Mouse (Mus musculus): ENCODE data around the gene Sez6.

The Sez6 gene

DNA sequence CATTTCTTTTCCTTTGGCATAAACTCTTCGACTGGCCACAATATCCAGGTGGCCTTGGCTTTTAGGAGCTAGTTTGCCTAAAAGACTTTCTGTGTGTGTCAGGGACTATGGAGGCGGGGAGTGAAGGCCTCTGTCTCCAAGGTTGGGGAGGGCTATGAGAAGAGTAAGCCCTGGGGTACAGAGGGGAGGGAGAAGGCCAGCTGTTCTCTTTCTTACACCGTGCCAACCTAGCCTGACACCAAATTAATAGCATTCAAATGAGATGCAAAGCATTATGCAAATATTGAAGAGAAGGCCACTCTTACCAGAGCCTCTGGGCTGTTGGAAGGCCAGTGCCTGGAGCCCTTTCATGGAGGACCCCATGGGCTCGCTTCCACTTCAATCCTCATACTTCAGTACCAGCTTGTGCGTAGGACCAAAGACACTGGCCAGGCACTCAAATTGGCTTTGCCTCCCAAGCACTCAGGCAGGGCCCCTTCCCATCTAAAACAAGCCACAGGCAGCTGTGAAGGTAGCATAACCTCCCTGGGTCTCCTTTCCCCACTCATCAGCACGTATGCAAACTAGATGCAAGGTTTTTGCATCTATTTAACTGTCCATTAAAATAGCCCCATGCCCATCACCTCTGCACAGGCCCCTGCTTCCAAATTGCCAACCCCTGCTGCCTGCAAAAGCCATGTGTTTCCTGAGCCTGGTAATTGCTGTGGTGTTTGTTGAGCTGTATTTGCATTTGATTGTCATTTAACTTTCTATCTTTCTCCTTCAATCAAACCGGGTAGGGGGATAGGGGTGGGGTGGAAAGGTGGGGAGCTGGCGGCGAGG is 4.6 kb upstream of the Sez6 start:
- ChIA-PET CTCF (interaction anchor here (0.6 to 1.9 kb wide), 15 partner anchors 9 to 1424 kb away, joined by 3 to 8 read pairs (median 4); partner anchors contain the start of gene Pipox (in 1 of the 4)), POLR2A (interaction anchor here in 3 of 4 experiments (0.6 to 2.0 kb wide), 23 partner anchors 9 to 154 kb away, joined by 3 to 19 read pairs (median 4); partner anchors contain the start of genes Pipox (in 2 of the 3), Eral1 (in 1 of the 3) and Phf12 (in 1 of the 3))

DNA sequence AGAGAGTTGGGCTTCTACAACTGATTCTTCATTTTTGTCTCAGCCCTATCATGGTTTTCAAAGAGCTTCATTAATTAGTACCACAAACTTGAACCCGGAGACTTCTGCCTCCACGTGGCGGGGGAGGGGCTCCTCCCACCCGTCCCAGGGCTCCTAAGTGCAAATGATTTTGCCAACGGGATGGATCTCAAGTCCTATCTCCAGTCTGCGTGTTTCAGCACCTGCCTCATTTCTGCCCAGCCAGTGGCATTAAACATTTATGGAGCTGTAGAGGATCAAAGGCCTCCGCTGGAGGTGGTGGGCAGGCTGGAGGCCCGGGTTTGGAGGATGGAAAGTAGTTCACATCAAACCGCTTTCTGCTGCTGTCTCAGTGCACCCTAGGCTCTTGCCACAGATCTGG is 3.9 kb upstream of the Sez6 start:
- ChIA-PET CTCF (interaction anchor here (0.6 to 1.9 kb wide), 14 partner anchors 10 to 1425 kb away, joined by 3 to 8 read pairs (median 4); partner anchors contain the start of gene Pipox (in 1 of the 4)), POLR2A (interaction anchor here in 3 of 4 experiments (0.6 to 2.0 kb wide), 22 partner anchors 10 to 154 kb away, joined by 3 to 19 read pairs (median 4); partner anchors contain the start of genes Pipox (in 2 of the 3) and Eral1 (in 1 of the 3))

DNA sequence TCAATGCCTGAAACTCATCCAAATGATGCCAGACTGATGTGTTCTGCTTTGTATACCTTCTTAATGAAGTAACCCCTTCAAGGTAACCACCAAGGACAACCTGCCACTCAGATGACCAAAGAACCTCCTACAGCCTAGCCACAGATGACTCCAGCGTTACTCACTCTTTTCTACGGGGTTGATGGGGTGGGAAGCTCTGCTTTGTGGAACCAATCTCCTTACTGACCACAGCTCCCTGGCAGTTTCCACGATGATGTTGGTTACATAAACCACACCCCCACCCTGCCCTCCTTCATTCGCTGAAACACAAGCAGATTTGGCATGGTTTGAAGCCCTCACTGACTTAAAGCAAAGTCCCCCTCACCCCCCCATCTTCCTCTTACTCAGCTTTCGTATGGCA is 2.8 kb upstream of the Sez6 start:
- POLR2A ChIA-PET, result interaction anchor here in 1 of 4 experiments (1.2 kb wide), 1 partner anchor 18 kb away, joined by 3 read pairs; no protein-coding TSS in a partner anchor
- CTCF ChIA-PET, result interaction anchor here in 3 of 4 experiments (1.0 to 1.5 kb wide), 3 partner anchors 26 to 101 kb away, joined by 3 to 4 read pairs (median 4); no protein-coding TSS in a partner anchor

DNA sequence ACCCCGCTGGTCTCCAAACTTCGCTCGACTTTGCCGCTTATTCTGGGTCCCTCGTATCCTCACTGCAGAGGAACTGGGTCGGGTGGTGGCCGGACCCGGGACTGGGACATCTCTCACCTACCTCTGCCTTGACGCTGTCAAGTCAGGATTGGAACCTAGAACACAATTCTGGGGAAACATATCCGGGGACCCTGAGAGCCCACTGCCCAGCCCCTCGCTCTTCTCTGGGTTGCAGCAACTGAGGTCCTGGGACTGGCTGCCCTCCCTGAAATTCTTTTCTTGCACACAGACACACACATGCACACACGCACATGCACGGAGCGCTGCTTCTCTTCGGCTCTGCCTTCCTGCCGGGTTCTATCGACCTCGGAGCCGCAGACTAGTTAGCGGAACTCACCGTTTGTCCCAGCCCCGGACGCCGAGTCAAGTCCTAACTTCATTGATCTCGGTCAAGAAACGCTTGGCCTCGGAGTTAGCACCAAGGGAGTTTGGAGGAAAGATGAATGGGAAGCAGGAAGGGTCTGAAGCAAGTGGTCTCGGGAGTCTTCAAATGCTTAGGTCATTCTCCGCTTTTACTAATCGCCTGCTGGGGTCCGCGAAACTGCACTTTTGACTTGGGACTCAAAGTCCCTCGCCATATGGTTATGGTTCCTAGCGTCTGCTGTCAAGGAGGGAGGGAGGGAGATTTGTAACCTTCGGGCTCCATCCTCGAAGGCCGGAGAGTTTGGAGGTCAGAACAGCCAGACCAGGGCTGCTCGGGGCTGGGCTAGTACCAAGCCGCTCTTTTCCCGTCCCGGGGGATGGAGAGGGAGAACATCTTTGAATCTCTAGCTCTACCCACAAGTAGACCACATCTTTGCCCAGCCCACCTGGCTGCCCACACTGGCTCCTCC is 1.2 kb downstream of the Sez6 start:
- ChIA-PET CTCF (interaction anchor here in 1 of 4 experiments (4.6 kb wide), 1 partner anchor 22 kb away, joined by 21 read pairs; no protein-coding TSS in a partner anchor), POLR2A (interaction anchor here in 2 of 4 experiments (0.8 to 2.1 kb wide), 6 partner anchors 10 to 124 kb away, joined by 3 to 6 read pairs (median 3); no protein-coding TSS in a partner anchor)

DNA sequence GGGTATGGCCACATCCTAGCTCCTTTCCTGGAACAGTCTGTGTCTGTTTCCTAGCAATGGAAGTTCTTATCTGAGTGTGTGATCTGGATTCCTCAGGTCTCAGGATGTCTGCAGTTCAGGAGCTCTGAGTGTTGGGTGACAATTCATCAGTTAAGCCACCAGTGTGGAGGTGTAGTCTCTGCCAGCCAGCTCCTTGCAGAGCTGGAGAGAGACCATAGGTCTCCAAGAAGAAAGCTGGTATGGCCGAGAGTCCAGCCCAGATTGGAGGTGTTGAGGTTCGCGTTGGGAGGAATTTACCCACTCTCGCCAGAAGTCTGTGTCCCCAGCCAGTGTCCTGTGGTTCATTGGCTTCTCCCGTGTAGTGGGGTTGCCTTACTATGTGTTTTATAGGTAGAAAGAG is 2.0 kb downstream of the Sez6 start:
- ChIA-PET POLR2A (interaction anchor here in 2 of 4 experiments (0.8 to 2.1 kb wide), 5 partner anchors 9 to 125 kb away, joined by 3 to 6 read pairs (median 3); no protein-coding TSS in a partner anchor), CTCF (interaction anchor here in 2 of 4 experiments (2.5 to 4.6 kb wide), 2 partner anchors 21 kb away, joined by 9 to 21 read pairs; no protein-coding TSS in a partner anchor)

DNA sequence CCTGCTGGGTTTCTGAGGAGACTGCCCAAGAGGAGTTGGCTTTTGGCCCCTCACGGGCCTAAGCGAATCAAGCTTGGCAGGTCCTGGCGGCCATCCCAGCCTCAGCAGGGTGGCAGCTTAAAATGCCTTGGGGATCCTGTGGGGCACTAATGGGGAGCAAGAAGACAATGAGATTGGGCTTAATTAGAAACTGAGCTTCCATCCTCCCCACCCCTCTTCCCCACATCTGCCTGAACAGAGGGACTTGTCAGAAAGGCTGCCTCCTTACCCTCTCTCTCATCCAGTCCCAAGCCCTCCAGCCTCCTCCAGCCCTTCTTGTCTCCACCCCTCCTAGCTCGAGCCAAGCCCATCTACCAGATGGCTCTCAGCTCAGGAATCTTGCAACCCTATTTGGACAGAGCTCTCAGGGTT is 3.5 kb downstream of the Sez6 start:
- ChIA-PET POLR2A (interaction anchor here in 3 of 4 experiments (0.5 to 3.7 kb wide), 31 partner anchors 7 to 1235 kb away, joined by 3 to 34 read pairs (median 5); partner anchors contain the start of genes Pipox (in 3 of the 3), Eral1 (in 1 of the 3), Fam222b (in 1 of the 3) and Phf12 (in 1 of the 3)), CTCF (interaction anchor here (0.5 to 4.6 kb wide), 16 partner anchors 10 to 1286 kb away, joined by 3 to 21 read pairs (median 6); no protein-coding TSS in a partner anchor)

DNA sequence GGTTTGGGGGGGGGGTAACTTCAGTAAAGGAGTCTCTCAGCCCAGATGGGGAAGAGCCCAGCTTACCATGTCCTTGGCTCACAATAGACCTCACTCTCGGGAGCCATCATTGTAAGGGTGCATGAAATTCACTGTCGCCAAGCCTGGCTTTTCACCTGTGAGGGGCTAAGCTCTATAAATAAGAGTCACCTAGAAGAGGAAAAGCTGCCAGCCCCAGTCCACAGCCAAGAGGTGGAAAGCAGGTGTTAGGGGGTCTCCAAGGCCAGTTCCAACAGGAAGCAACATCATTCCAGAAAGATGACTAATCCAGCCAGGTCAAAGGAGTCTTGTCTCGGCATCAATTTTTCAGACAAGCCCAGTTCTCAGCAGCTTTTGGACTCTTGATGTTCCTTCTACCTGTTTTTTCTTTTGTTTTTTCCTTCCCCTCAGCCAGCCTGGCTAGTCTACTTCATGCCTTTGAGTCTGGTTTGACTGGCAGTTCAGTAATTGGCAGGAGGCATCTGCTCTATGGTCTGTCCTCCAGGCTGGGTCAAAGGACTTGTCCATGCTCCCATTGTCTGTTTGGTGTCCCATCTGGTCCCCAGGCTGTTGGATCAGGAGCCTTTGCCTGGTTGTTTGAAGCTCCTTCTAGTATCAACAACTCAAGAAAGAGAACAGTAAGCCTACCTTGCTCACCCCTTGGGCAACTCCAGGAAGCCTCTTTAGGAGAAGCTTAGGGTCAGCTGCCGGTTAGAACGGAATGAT is 4.1 kb downstream of the Sez6 start:
- POLR2A ChIA-PET, result interaction anchor here in 3 of 4 experiments (0.6 to 3.7 kb wide), 30 partner anchors 11 to 402 kb away, joined by 3 to 34 read pairs (median 5); partner anchors contain the start of genes Pipox (in 3 of the 3), Eral1 (in 1 of the 3), Fam222b (in 1 of the 3) and Phf12 (in 1 of the 3)
- CTCF ChIA-PET, result interaction anchor here (0.5 to 4.6 kb wide), 18 partner anchors 9 to 1285 kb away, joined by 3 to 21 read pairs (median 6); no protein-coding TSS in a partner anchor

DNA sequence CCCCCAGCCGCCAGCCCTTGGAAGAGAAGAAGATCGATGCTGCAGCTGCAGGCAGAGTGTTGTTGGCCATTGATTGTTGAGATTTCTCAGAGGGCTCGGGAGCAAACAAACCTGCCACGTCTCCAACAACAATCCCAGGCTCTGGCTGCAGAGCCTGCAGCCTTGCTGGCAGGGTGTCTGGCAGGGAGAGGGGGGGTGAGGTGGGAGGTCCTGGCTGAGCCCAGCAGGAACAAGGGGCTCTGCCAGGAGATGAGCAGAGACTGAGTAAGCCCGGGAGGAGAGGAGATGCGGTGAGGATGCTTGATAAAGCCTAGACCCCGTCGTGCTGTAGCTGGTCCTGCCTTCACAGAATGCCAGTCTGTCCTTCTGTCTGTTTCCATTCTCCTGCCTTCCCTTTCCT is 6.2 kb downstream of the Sez6 start:
- CTCF ChIA-PET, result interaction anchor here in 2 of 4 experiments (0.7 to 1.1 kb wide), 4 partner anchors 12 to 110 kb away, joined by 3 to 7 read pairs (median 5); no protein-coding TSS in a partner anchor
- POLR2A ChIA-PET, result interaction anchor here in 1 of 4 experiments (1.1 to 3.7 kb wide), 2 partner anchors 10 to 129 kb away, joined by 3 to 34 read pairs; no protein-coding TSS in a partner anchor

DNA sequence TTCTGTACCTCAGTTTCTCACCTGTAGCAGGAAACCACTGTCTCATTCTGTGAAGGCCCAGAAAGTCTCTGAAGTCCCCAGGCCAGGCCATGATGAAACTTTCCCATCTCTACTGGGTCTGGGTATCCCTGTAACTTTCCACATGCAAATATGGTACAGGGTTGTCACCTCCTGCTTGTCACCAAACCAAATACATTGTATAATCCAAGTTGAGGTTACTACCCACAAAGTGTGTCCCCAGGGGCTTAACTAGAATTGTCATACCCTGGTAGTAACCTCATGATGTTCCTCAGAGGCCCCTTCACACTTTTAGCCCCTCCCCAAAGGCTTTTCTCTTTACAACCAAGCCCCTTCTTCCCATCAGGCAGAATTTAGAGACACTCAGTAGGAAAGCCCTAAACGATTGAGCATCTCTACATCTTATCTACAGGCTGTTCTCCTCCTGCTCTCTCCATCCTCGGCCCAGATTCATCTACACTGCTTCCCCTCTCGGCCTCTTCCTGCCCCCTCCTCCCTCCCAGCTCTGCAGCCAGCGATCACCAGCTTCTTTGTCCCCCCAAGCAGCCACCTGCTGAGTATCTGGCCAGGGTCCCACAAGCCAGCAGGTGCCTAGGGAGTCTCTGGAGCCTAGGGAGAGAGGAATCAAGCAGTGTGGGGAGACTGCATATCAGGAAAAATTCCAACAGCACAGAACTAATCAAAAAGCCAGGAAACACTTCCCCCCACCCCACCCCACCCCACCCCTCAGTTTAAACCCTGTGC is 7.2 kb downstream of the Sez6 start:
- ChIA-PET POLR2A (interaction anchor here in 1 of 4 experiments (1.0 to 2.0 kb wide), 4 partner anchors 10 to 130 kb away, joined by 3 to 7 read pairs (median 4); no protein-coding TSS in a partner anchor), CTCF (interaction anchor here in 2 of 4 experiments (0.6 to 1.1 kb wide), 3 partner anchors 16 to 1425 kb away, joined by 3 to 7 read pairs (median 3); no protein-coding TSS in a partner anchor)

DNA sequence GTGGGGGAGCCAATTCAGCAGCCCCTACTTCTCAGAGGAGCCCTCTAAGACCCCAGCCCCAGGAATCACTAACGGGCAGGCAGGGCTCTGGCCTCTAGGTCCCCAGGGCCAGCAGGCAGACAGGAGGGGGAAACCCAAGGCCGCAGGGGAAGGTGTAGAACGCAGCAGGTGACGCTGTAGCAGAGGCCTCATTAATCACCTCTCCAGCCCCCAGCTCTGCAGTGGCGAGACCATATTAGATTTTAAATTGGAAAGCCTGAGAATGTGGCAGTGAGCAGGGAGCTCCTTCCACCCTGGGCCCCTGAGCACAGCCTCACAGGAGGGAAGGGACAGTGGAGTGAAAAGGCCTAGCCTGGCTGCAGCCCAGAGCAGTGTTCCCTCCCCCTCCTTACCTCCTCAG is 11.6 kb downstream of the Sez6 start:
- POLR2A ChIA-PET, result interaction anchor here (0.8 to 2.1 kb wide), 9 partner anchors 9 to 120 kb away, joined by 3 to 10 read pairs (median 3); partner anchors contain the start of gene Sez6 (in 1 of the 4)
- CTCF ChIA-PET, result interaction anchor here (0.7 to 3.1 kb wide), 8 partner anchors 11 to 115 kb away, joined by 5 to 12 read pairs (median 8); no protein-coding TSS in a partner anchor

DNA sequence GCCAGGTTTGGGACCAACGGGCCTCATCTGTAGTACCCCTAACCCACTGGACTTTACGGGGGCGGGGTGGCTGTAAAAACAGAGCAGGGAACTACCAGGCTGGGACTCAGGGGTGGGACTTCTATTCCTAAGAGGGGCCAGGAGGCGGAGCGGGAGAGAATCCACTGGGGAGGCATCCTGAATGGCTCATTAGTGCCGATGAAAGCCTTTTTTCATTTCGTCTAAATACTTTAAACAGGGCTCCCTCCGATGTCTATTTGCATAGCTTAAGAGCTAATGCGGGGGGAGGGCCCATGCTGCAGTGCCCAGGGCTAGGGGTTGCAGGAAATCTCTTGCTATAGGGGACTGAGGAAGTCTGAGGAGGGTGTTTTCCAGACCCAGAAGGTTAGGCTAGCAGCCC is 17.3 kb downstream of the Sez6 start:
- POLR2A ChIA-PET, result interaction anchor here in 3 of 4 experiments (0.5 to 3.9 kb wide), 45 partner anchors 9 to 449 kb away, joined by 3 to 34 read pairs (median 4); partner anchors contain the start of genes Pipox (in 2 of the 3), Eral1 (in 1 of the 3), Phf12 (in 1 of the 3) and Rpl23a (in 1 of the 3)
- CTCF ChIA-PET, result interaction anchor here (0.6 to 2.5 kb wide), 23 partner anchors 17 to 158 kb away, joined by 3 to 25 read pairs (median 4); partner anchors contain the start of gene Pipox (in 2 of the 4)

DNA sequence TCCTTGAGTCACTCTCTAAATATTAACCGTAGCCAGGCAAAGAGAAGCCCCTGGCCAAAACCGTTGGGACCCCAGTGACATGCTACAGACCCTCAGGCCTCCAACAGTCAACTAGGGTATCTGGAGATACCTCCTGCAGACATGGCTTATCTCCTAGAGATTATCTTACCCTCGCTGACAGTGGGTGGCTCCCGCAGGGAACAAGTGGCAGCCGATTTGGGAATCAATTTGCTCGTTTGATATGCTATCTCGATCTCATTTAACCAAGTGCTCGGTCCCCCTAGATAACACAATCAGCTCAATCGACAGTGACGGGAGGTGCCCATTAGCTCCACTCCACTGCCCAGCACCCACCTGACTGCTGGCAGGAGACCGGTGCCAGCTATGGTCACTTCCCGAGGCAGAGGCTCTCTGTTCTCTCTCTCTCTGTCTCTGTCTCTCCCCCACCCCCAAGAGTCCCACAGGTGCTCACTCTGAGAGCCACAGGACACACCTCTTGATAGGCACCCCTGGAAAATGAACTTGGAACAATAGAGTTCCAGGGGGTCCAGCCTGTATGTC is 19.6 kb downstream of the Sez6 start:
- ChIA-PET CTCF (interaction anchor here in 2 of 4 experiments (0.6 to 1.0 kb wide), 2 partner anchors 123 to 1675 kb away, joined by 4 to 5 read pairs; no protein-coding TSS in a partner anchor), POLR2A (interaction anchor here in 1 of 4 experiments (0.5 to 1.1 kb wide), 2 partner anchors 57 to 1097 kb away, joined by 3 to 4 read pairs; partner anchors contain the start of gene Pipox)

DNA sequence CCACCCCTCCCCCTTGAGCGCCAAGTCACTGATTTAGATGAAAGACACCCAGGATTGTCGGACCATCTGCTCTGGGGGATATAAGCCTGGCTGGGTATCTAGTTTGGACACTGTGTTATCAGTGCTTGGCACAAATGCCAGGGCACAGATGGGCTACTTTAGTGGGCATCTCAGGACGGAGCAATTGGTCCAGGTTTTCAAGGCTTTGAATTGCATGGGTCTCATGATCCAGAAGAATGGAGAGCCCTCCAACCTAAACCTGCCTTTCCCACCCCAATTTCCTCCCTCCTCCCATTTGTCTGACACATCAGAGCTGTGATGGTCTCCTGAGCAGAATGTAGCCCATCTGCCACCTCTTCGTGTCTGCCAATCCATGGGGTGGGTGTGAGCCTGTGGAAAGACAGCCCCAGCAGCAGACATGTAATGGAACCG is 20.2 kb downstream of the Sez6 start:
- CTCF ChIA-PET, result interaction anchor here in 2 of 4 experiments (0.6 to 1.0 kb wide), 3 partner anchors 124 to 1674 kb away, joined by 3 to 4 read pairs (median 3); no protein-coding TSS in a partner anchor
- POLR2A ChIA-PET, result no interaction called here

DNA sequence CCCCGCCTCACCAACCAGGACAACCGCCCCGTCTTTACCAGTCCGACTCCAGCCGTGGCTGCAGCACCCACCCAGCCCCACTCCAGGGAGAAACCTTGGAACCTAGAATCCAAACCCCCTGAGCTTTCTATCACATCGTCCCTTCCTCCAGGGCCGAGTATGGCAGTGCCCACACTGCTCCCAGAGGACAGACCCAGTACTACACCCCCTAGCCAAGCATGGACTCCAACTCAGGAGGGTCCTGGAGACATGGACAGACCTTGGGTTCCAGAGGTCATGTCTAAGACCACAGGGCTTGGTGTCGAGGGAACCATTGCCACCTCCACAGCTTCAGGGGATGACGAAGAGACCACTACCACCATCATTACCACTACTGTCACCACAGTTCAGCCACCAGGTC is 23.1 kb downstream of the Sez6 start:
- ChIA-PET POLR2A (interaction anchor here (0.6 to 2.4 kb wide), 23 partner anchors 11 to 591 kb away, joined by 3 to 14 read pairs (median 3); partner anchors contain the start of genes Phf12 (in 2 of the 4), Pipox (in 1 of the 4) and Sez6 (in 1 of the 4)), CTCF (interaction anchor here (0.5 to 4.1 kb wide), 99 partner anchors 9 to 1671 kb away, joined by 3 to 45 read pairs (median 5); partner anchors contain the start of genes Pipox (in 3 of the 4), Phf12 (in 1 of the 4) and Sez6 (in 1 of the 4))

DNA sequence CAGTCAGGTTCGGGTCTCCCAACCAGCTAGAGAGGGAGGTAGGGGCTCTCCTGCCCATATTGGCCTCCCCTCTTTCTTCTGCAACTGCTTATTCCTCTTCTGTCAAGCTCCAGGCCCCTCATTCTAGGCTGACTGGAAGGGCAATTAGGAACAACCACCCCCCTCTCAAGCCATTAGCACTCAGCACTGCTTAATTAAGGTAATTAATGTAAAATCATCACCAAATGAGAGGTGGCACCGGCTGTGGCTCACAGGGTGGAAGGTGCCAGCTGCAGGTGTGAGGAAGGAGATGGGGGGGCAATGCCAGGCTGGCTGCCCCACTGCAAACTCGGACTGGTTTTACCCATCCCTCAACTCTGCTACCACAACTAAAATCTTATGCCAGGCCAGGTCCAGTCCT is 25.8 kb downstream of the Sez6 start:
- ChIA-PET POLR2A (interaction anchor here in 1 of 4 experiments (1.6 kb wide), 1 partner anchor 135 kb away, joined by 3 read pairs; no protein-coding TSS in a partner anchor), CTCF (interaction anchor here in 3 of 4 experiments (1.2 to 4.1 kb wide), 3 partner anchors 10 to 129 kb away, joined by 3 to 45 read pairs (median 8); no protein-coding TSS in a partner anchor)
